Mouse (Mus musculus) T-cell, adult 66 days (primary cell): Measurements from ENCODE around the gene Brat1. TPM values are rescaled to one million over a fixed set of nuclear protein-coding genes. Genes with fewer than 3 reads are reported as not detected.

Source experiments
- total RNA-seq, 2 experiments: library from RNA; stranded (reverse); gene quantifications; 3 replicates in 1 of 2; 4 replicates in 1 of 2; pipeline ENCODE4 v1.2.4; 2023

Brat1 gene
- 10 to 100 TPM; 26.6 to 27.8 TPM for total RNA-seq

DNA sequence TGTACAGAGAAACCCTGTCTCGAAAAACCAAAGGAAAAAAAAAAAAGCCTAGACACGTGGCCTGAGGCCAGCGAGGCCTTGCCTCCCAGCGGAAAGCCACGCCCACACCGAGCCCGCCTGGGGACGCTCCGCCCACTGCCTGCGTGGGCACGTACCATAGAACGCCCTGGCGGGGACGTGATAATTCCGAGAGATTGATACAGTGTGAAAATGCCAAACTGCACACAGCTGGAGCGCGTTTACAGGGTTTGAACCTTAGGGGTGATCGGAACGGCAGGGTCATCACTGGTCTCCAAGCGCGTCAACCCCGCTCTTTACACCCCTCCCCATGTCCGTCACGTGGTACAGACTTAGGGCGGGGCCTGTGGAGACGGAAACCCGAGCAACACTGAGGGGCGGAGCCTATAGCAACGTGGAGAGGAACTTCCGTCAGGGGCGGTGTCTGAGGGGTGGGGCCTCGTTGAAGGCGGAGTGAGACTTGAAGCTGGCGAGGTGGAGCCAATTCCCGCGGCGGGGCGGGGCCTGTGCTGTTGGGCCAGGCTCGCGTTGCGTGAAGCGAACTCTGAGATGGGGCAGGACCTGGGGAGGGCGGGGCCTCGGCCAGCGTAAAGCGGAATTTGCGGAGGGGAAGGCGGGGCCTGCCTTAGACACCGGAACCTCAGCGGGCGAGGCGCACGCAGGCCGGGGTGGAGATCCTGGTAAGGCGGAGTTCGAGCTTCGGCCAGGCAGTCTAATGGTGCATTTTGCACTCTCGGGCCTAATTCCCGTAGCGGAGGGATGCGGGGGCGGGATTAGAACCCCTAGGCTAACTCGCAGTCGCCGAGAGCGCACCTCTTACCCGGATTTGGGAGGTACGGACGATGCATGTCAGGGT is at the start of gene Brat1:
Brat1 (plus strand) TSS at position 634 of the 874 bp plus-strand sequence.

GRCm38 (mm10) chr5:140702103-140702513 is 2.7 kb upstream of the Brat1 start, which contains the start of gene Iqce:
TSS of gene Iqce (minus strand) at chr5:140702378.

GRCm38 (mm10) chr5:140723822-140724221 is 19.0 kb downstream of the Brat1 start, which contains the start of gene Amz1:
TSS of gene Amz1 (plus strand) at chr5:140724127.

Other genes with a start within 250 kb of the Brat1 start
- gene Chst12, start 199.5 kb upstream of the Brat1 start, total RNA-seq, result 10 to 100 TPM; 14.2 to 14.7 TPM
- 1 to 10 TPM; 1.7 TPM for gene Grifin, start 139.9 kb upstream of the Brat1 start, total RNA-seq
- 100 to 1,000 TPM; 202 to 249 TPM for gene Lfng, start 97.7 kb upstream of the Brat1 start, total RNA-seq
- 10 to 100 TPM; 79.2 to 88.7 TPM for gene Ttyh3, start 56.0 kb upstream of the Brat1 start, total RNA-seq
- 10 to 100 TPM; 59.4 to 59.6 TPM for gene Iqce, start 2.6 kb upstream of the Brat1 start, total RNA-seq
- 1 to 10 TPM; 4.1 to 4.8 TPM for gene Amz1, start 19.1 kb downstream of the Brat1 start, total RNA-seq
- gene Gna12, start 125.4 kb downstream of the Brat1 start, total RNA-seq, result 10 to 100 TPM; 15.9 to 18.2 TPM